Mouse (Mus musculus): ENCODE results near the gene Fzd1. TPM values are rescaled to one million over a fixed set of nuclear protein-coding genes. Genes with fewer than 3 reads are reported as not detected.

The Fzd1 gene
- polyA plus RNA-seq, 1 experiment from 2014 or later, result 22.1 TPM

GRCm38 (mm10) chr5:4735461-4735860 is 22.4 kb downstream of the Fzd1 start:
- Histone ChIP-seq H3K27me3 (replicated peaks) (0 out of 2 replicates have a peak, but pooled peaks cover 3% of the 10 kb centered on the region), H3K9me3 (no peaks in the 10 kb centered on the region), H3K4me1 (peaks cover 9% of the 10 kb centered on the region; the same call in 1 of the 2 replicates), H3K36me3 (no peaks in the 10 kb centered on the region), H3K27ac (no peak overlapping the region), H3K9ac (no peak overlapping the region), H3K4me2 (replicated peaks) (no peak overlapping the region), H3K4me3 (no peak overlapping the region)
- ATAC-seq (ENCODE audit: low FRiP score, low read depth), result no peak
- 81% methylated on average over 7 of the region's 7 CpGs for WGBS

- H3K4me2 ChIP-seq (replicated peaks), result no peak overlapping the region
- no peak overlapping the region for H3K27ac ChIP-seq
- H3K4me1 ChIP-seq, result peaks cover 9% of the 10 kb centered on the region; the same call in 1 of the 2 replicates
- ATAC-seq (ENCODE audit: low FRiP score, low read depth), result no peak
- WGBS, result 53% methylated on average over 4 of the region's 4 CpGs
- H3K4me3 ChIP-seq, result no peak overlapping the region
- H3K27me3 ChIP-seq (replicated peaks), result 0 out of 2 replicates have a peak, but pooled peaks cover 3% of the 10 kb centered on the region
- no peak overlapping the region for H3K9ac ChIP-seq
- H3K9me3 ChIP-seq, result no peaks in the 10 kb centered on the region
- H3K36me3 ChIP-seq, result no peaks in the 10 kb centered on the region
Measured at GRCm38 (mm10) chr5:4733239-4733638, 24.6 kb downstream of the Fzd1 start.

GRCm38 (mm10) chr5:4732241-4733229 is 25.3 kb downstream of the Fzd1 start:
- Histone ChIP-seq H3K4me1 (peaks cover 9% of the 10 kb centered on the region; the same call in 1 of the 2 replicates), H3K9me3 (no peaks in the 10 kb centered on the region), H3K4me2 (replicated peaks) (no peak overlapping the region), H3K27ac (no peak overlapping the region), H3K27me3 (replicated peaks) (0 out of 2 replicates have a peak, but pooled peaks cover 3% of the 10 kb centered on the region), H3K9ac (no peak overlapping the region), H3K4me3 (no peak overlapping the region), H3K36me3 (no peaks in the 10 kb centered on the region)
- peak; percentile 73; the same call in 1 of the 2 replicates for ATAC-seq (ENCODE audit: low FRiP score, low read depth)
- 38% methylated on average over 10 of the region's 10 CpGs for WGBS

GRCm38 (mm10) chr5:4731743-4732215 is 26.1 kb downstream of the Fzd1 start:
- peak; percentile 84 for ATAC-seq (ENCODE audit: low FRiP score, low read depth)
- WGBS, result 30% methylated on average over 5 of the region's 5 CpGs
- H3K27ac ChIP-seq, result no peak overlapping the region

GRCm38 (mm10) chr5:4731064-4731463 is 26.8 kb downstream of the Fzd1 start:
- Histone ChIP-seq H3K4me1 (peaks cover 9% of the 10 kb centered on the region; the same call in 1 of the 2 replicates), H3K9me3 (no peaks in the 10 kb centered on the region), H3K4me2 (replicated peaks) (no peak overlapping the region), H3K9ac (no peak overlapping the region), H3K27me3 (replicated peaks) (0 out of 2 replicates have a peak, but pooled peaks cover 3% of the 10 kb centered on the region), H3K36me3 (no peaks in the 10 kb centered on the region), H3K4me3 (no peak overlapping the region), H3K27ac (no peak overlapping the region)
- 86% methylated on average over 3 of the region's 3 CpGs for WGBS
- no peak for ATAC-seq (ENCODE audit: low FRiP score, low read depth)

More at GRCm38 (mm10) chr5:4731743-4732215, 26.1 kb downstream of the Fzd1 start:
- Histone ChIP-seq H3K4me2 (replicated peaks) (no peak overlapping the region), H3K9ac (no peak overlapping the region), H3K36me3 (no peaks in the 10 kb centered on the region), H3K27me3 (replicated peaks) (0 out of 2 replicates have a peak, but pooled peaks cover 3% of the 10 kb centered on the region), H3K4me1 (peaks cover 9% of the 10 kb centered on the region; the same call in 1 of the 2 replicates), H3K9me3 (no peaks in the 10 kb centered on the region), H3K4me3 (no peak overlapping the region)

Small RNAs within 50 kb of the gene (microRNA-seq; reads per million reads assigned to microRNA genes)
- not detected for gene Gm44483
